Mouse (Mus musculus): ENCODE results near the gene Stox2. TPM values are rescaled to one million over a fixed set of nuclear protein-coding genes. Genes with fewer than 3 reads are reported as not detected.

Gene Stox2
- total RNA-seq, 2 experiments from 2014 or later, result 12.3 to 13.8 TPM

DNA sequence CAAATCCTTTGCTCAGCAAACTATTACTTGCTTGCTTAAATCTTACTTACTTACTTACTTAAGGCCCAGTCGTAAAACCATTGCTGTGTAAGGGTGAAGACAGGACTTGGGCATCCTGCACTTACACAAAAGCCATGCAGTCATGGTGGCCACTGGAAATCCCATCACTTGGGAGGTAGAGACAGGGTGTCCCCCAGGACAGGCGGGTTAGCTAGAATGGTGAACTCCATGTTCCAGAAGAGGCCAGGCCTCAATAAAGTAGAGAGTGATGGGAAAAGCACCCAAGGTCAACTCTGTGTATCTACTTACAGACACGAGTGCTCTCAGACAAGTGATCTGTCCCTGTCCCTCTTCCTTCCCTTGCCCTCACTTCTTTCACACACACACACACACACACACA, 312.8 kb downstream of the Stox2 start:
- intact Hi-C loops (cut with DNase I), result no loop called here
- no peak for DNase-seq (ENCODE audit: low spot score)

Other genes starting within 250 kb of the Stox2 start
- gene Trappc11, start 87.1 kb upstream of the Stox2 start, total RNA-seq (2021), result 10 to 100 TPM; 20.6 to 20.9 TPM
- gene Rwdd4a, start 87.3 kb upstream of the Stox2 start, total RNA-seq (2021), result 10 to 100 TPM; 61.1 to 63.9 TPM
- gene Ing2, start 229.2 kb upstream of the Stox2 start, total RNA-seq (2021), result 1 to 10 TPM; 4.6 to 5.8 TPM